Mouse (Mus musculus) megakaryocyte, embryonic 14.5 days (primary cell): ENCODE measurements around the gene Vgf.

Experiments used
- FLI1 ChIP-seq: IDR thresholded peaks from 2 replicates; pipeline ENCODE4 v1.6.1; 2012; ENCODE audit warnings: low read length, inconsistent platforms, mixed read lengths
- GATA1 ChIP-seq: IDR thresholded peaks from 3 replicates; pipeline ENCODE4 v1.6.1; 2012; ENCODE audit warnings: mixed read lengths, low read length, inconsistent platforms, borderline replicate concordance

DNA sequence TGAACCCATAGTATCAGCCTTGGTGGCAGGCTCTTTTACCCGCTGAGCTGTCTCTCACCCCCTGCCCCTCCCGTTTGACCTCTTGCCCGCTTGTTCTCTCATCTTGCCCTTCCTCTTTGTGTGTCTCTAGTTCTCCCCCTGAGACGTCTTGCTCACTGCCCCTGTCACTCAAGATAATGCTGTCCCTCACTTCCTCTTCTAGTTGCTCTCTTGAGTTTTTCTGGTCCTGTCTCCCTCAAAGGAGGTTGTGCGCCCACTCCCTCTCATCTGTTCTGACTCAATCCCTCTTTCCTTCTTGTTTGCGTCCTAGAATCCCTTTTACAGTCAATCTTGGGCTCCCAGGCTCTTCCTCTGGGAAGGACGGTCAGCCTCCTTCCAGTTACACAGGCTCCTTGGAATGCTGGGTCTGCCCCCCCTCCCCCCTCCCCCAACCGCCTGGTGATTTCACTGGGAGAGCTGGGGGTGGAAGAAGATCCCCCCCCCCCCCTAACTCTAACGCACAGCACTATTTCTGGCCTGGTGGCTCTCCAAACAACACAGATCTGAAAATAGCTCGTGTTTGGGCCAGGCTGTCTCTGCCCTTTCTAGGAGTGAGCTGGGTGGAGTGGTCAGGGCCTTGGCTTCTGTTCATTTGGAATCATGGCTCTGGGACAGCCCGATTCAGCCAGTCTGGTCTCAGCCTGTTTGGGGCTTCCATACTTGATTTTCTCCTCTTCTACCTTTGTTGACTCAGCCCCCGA lies 50.2 kb downstream of the Vgf start:
- no peak for TF ChIP-seq GATA1
- TF ChIP-seq FLI1: no peak
